Mouse (Mus musculus) limb, embryonic 14.5 days (tissue): Measurements from ENCODE around the gene Zbed5. TPM values are rescaled to one million over a fixed set of nuclear protein-coding genes. Genes with fewer than 3 reads are reported as not detected.
"Not testable (repeated sequence)": the region's sequence is repeated elsewhere in the genome, so short reads cannot be mapped to it uniquely, and the experiment has no call there.

Experiments used
- ATAC-seq: fragments of 200-750 bp; cut with Nextera tagmentation; 2 replicates; pipeline ENCODE4 v1.8.0; 2017; ENCODE audit warnings: low read depth, moderate number of reproducible peaks, moderate TSS enrichment; ENCODE audit not compliant: low FRiP score
- DNase-seq: peaks from one replicate; pipeline ENCODE4 v3.0.0-alpha.2; 2015; ENCODE audit warnings: low spot score
- H3K27ac ChIP-seq: fragments of 300-500 bp; sonication (generic); replicated peaks from 2 replicates; pipeline ENCODE4 v1.5.1; 2014; ENCODE audit warnings: low read depth, mild to moderate bottlenecking, low read length, moderate library complexity, mixed read lengths
- H3K27me3 ChIP-seq: fragments of 300-500 bp; sonication (generic); 2 replicates; pipeline ENCODE4 v1.6.1; 2014; ENCODE audit warnings: low read length, mixed read lengths; ENCODE audit not compliant: control insufficient read depth, insufficient read depth
- H3K36me3 ChIP-seq: fragments of 300-500 bp; sonication (generic); 2 replicates; pipeline ENCODE4 v1.6.1; 2014; ENCODE audit warnings: mild to moderate bottlenecking, low read length, moderate library complexity, mixed read lengths; ENCODE audit not compliant: control insufficient read depth, insufficient read depth
- H3K4me1 ChIP-seq: fragments of 300-500 bp; sonication (generic); 2 replicates; pipeline ENCODE4 v1.6.1; 2014; ENCODE audit warnings: antibody characterized with exemption, low read length, mixed read lengths; ENCODE audit not compliant: control insufficient read depth, insufficient read depth
- H3K4me2 ChIP-seq: fragments of 300-500 bp; sonication (generic); replicated peaks from 2 replicates; pipeline ENCODE4 v1.6.1; 2014; ENCODE audit warnings: low read depth, mild to moderate bottlenecking, low read length, moderate library complexity; ENCODE audit not compliant: severe bottlenecking
- H3K4me3 ChIP-seq: fragments of 300-500 bp; sonication (generic); replicated peaks from 2 replicates; pipeline ENCODE4 v1.5.1; 2014; ENCODE audit warnings: low read length
- H3K9ac ChIP-seq: fragments of 300-500 bp; sonication (generic); 2 replicates; pipeline ENCODE4 v1.6.1; 2014; ENCODE audit warnings: mild to moderate bottlenecking, low read depth, low read length, moderate library complexity; ENCODE audit not compliant: severe bottlenecking
- H3K9me3 ChIP-seq: fragments of 300-500 bp; sonication (generic); 2 replicates; pipeline ENCODE4 v1.6.1; 2016; ENCODE audit warnings: low read length; ENCODE audit not compliant: control insufficient read depth
- POLR2A ChIP-seq: fragments of 200-500 bp; IDR thresholded peaks from 2 replicates; pipeline ENCODE4 v1.8.0; 2012; ENCODE audit warnings: inconsistent platforms, mild to moderate bottlenecking, moderate library complexity, borderline replicate concordance; ENCODE audit not compliant: insufficient read depth, insufficient read length; ENCODE audit errors: extremely low read depth
- WGBS: fragments of 180-500 bp; shearing (Covaris S2); extraction: QIAGEN DNeasy Blood & Tissue Kit; methylation state at CpG from one replicate; pipeline ENCODE4 v1.1.7; 2014; 5-methylcytosine and 5-hydroxymethylcytosine counted together
- polyA plus RNA-seq, 2 experiments: library from polyadenylated mRNA; depleted of rRNA in 1 of 2; stranded (reverse) in 1 of 2; unstranded in 1 of 2; fragments of >200 nt; fragmentation: Nextera tagmentation in 1 of 2; extraction: Ambion mirVana in 1 of 2; gene quantifications; 2 replicates each; pipeline versions ENCODE4 v1.2.1 to v1.2.3; 2012 to 2014

Zbed5 gene
- polyA plus RNA-seq, 2 experiments = 8.2 to 9.1 TPM

GRCm38 (mm10) chr5:129929924-129930855, 34.7 kb downstream of the Zbed5 start:
- H3K9me3 ChIP-seq = no peaks in the 10 kb centered on the region
- H3K9ac ChIP-seq = no peak overlapping the region
- H3K4me3 ChIP-seq = no peak overlapping the region
- TF ChIP-seq POLR2A = no peak
- no peaks in the 10 kb centered on the region for H3K27me3 ChIP-seq
- DNase-seq (no peak), ATAC-seq (no peak)
- no peak overlapping the region for H3K27ac ChIP-seq
- H3K36me3 ChIP-seq = no peaks in the 10 kb centered on the region
- no peaks in the 10 kb centered on the region for H3K4me1 ChIP-seq
- no peak overlapping the region for H3K4me2 ChIP-seq
- WGBS = 44% methylated on average over 9 of the region's 9 CpGs

- Histone ChIP-seq H3K9me3 (no peaks in the 10 kb centered on the region), H3K4me2 (no peak overlapping the region), H3K9ac (no peak overlapping the region), H3K4me1 (no peaks in the 10 kb centered on the region), H3K4me3 (no peak overlapping the region), H3K27me3 (no peaks in the 10 kb centered on the region), H3K36me3 (no peaks in the 10 kb centered on the region), H3K27ac (no peak overlapping the region)
- ATAC-seq = no peak
- DNase-seq = no peak
- WGBS = 44% methylated on average over 4 of the region's 4 CpGs
- TF ChIP-seq POLR2A = no peak
Measured at GRCm38 (mm10) chr5:129936941-129937340, 41.4 kb downstream of the Zbed5 start.

- Histone ChIP-seq H3K9me3 (no peaks in the 10 kb centered on the region), H3K4me3 (no peak overlapping the region), H3K4me1 (no peaks in the 10 kb centered on the region), H3K4me2 (no peak overlapping the region), H3K36me3 (peaks cover 5% of the 10 kb centered on the region; the same call in 1 of the 2 replicates), H3K27ac (no peak overlapping the region), H3K9ac (no peak overlapping the region), H3K27me3 (no peaks in the 10 kb centered on the region)
- no peak for ATAC-seq
- TF ChIP-seq POLR2A = no peak
- 61% methylated on average over 2 of the region's 2 CpGs for whole genome bisulfite sequencing
- DNase-seq = no peak
Measured at GRCm38 (mm10) chr5:129940281-129940680, 44.8 kb downstream of the Zbed5 start.

- Histone ChIP-seq H3K9me3 (no peaks in the 10 kb centered on the region), H3K27ac (no peak overlapping the region), H3K4me1 (no peaks in the 10 kb centered on the region), H3K4me2 (peak overlapping the region; percentile 42), H3K4me3 (peak overlapping the region; percentile 73), H3K36me3 (peaks cover 9% of the 10 kb centered on the region), H3K9ac (no peak overlapping the region), H3K27me3 (no peaks in the 10 kb centered on the region)
- WGBS = 10% methylated on average over 7 of the region's 9 CpGs
- no peak for TF ChIP-seq POLR2A
- DNase-seq (no peak), ATAC-seq (peak; percentile 36; the same call in 1 of the 2 replicates)
Measured at GRCm38 (mm10) chr5:129940736-129941494, 45.4 kb downstream of the Zbed5 start.

- Histone ChIP-seq H3K27me3 (no peaks in the 10 kb centered on the region), H3K9me3 (no peaks in the 10 kb centered on the region), H3K9ac (peak within 1 kb of the TSS; percentile 85), H3K4me3 (peak within 1 kb of the TSS; percentile 73), H3K27ac (no peak within 1 kb of the TSS), H3K4me1 (no peaks in the 10 kb centered on the region), H3K36me3 (peaks cover 9% of the 10 kb centered on the region), H3K4me2 (peak within 1 kb of the TSS; percentile 74)
- TF ChIP-seq POLR2A = no peak
- peak; percentile 96 for DNase-seq
- WGBS = under 1% methylated on average over 56 of the region's 59 CpGs
- peak; percentile 97 for ATAC-seq
Measured at GRCm38 (mm10) chr5:129941495-129942045, 46.0 kb downstream of the Zbed5 start, which contains the start of gene Vkorc1l1. Gene Vkorc1l1 (plus strand): TSS chr5:129941970.

- H3K9me3 ChIP-seq, H3K27ac ChIP-seq, H3K27me3 ChIP-seq, H3K4me1 ChIP-seq, DNase-seq: not testable (repeated sequence)
- peak; percentile 5 for ATAC-seq
- WGBS = 1% methylated on average over 19 of the region's 82 CpGs
- peaks cover 13% of the 10 kb centered on the region for H3K36me3 ChIP-seq
- H3K4me2 ChIP-seq = peak overlapping the region; percentile 74
- H3K9ac ChIP-seq = peak overlapping the region; percentile 85
- peak overlapping the region; percentile 73 for H3K4me3 ChIP-seq
Measured at GRCm38 (mm10) chr5:129942073-129942939, 46.8 kb downstream of the Zbed5 start.
